Mouse (Mus musculus) liver, postnatal 0 days (tissue): ENCODE data around the gene Cubn.

Experiments
- CTCF ChIP-seq: sonication (generic); IDR thresholded peaks from 2 replicates; pipeline ENCODE4 v1.5.1; 2016; ENCODE audit warnings: antibody characterized with exemption, low read depth
- EP300 ChIP-seq: IDR thresholded peaks from 2 replicates; pipeline ENCODE4 v1.6.1; 2016; ENCODE audit warnings: antibody characterized with exemption, low read depth, mild to moderate bottlenecking

DNA sequence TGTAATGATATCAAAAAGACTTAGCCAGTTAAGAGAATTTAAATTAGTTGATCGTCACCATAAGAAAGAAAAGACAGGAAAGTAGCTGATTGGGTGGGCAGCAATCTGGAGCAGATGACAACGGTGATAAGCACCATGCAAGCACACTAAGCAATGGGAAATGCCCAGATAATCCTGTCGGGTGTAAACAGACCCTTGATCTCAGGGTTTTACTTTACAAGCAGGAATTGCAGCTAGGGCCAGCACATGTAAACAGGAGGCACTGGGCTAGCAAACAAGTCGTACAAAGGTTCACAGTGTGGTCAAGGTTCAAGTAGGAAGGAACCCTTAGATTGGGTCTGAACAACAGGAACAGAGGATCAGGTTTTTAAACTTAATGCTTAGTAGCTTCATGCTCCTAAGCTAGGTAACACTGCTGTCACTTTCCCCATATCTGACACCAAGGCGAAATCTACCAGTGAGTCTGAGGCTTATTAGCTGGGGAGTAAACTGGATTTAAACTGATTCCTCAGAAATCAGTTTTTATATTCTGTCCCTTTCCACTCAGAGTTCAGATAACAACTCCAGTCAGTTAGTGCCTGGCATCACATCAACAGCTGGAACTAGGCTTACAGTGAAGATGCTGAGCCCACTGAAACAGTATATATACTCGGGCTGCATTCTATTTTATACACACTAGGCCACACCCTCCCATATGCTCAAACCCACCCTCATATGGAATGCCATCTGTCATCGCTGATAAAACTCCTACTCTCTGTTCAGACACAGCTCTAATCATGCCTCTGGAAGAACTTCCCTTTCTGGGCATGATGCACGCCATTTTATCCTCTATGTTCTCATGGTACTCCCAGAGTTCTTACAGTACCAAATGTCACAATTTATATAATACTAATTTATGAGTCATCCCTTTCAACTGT, 32.2 kb upstream of the Cubn start:
- TF ChIP-seq CTCF (no peak), EP300 (no peak)
